Mouse (Mus musculus) cortical plate, adult 2 months (tissue): Measurements from ENCODE around the gene Usp21. TPM values are rescaled to one million over a fixed set of nuclear protein-coding genes. Genes with fewer than 3 reads are reported as not detected.

Source experiments
- H3K27ac ChIP-seq: fragments of 200-500 bp; 2 replicates; pipeline ENCODE4 v1.5.1; 2012; ENCODE audit warnings: low read length, control low read depth, inconsistent platforms; ENCODE audit not compliant: insufficient read depth
- H3K4me1 ChIP-seq: fragments of 200-500 bp; 2 replicates; pipeline ENCODE4 v1.6.1; 2011; ENCODE audit warnings: low read length; ENCODE audit not compliant: control insufficient read depth, insufficient read depth
- H3K4me3 ChIP-seq: fragments of 200-500 bp; 2 replicates; pipeline ENCODE4 v1.5.1; 2011; ENCODE audit warnings: mild to moderate bottlenecking, low read length, control low read depth; ENCODE audit not compliant: insufficient read depth
- CTCF ChIP-seq: fragments of 200-500 bp; IDR thresholded peaks from 2 replicates; pipeline ENCODE4 v1.5.1; 2011; ENCODE audit warnings: mild to moderate bottlenecking, control low read depth, low read length; ENCODE audit not compliant: insufficient read depth; ENCODE audit errors: extremely low read depth
- POLR2A ChIP-seq: fragments of 200-500 bp; IDR thresholded peaks from 2 replicates; pipeline ENCODE4 v1.6.1; 2011; ENCODE audit warnings: mild to moderate bottlenecking, low read length, control low read depth; ENCODE audit not compliant: insufficient read depth; ENCODE audit errors: extremely low read depth
- polyA plus RNA-seq: library from polyadenylated mRNA; depleted of rRNA; stranded (reverse); fragments of >200 nt; gene quantifications from 2 replicates; pipeline ENCODE4 v1.2.3, GENCODE M21; 2012

Usp21 gene
- polyA plus RNA-seq, 1 experiment, result 70.2 TPM

DNA sequence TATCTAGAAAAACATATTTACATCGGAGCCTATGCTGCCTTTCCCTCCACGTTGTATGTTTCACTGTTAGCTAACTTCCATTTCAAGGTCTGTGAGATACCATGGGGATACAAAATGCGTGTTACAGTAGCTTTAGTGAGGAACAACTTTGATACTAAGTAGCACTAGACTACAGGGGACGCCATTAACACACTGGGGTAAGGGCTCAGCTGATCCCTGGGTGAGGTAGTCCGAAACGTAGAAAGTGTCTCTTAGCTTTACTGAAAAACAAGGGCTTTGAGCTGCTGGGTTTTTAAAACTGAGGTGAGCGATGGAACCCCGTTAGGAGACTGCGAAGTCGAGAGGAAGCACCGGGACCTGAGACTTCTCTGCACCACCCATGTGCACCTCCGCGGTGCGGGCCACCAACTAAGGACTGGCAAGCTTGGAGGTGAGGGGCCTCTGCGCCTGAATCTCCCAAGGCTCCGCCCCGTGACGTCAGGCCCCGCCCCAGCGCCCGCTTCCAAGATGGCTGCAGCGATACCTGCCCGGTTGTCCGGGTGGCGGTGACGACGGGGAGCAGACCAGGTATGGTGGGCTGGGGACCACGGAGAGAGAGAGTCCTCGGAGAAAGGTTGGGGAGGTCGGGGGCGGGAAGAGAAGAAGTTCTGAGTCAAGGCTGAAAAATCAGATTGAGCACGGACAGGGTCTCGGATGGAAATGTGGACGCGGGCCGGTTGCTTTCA is 17.8 kb downstream of the Usp21 start, which contains the start of gene B4galt3:
B4galt3 (plus strand) TSS at position 481 of the 725 bp plus-strand sequence.
- H3K27ac ChIP-seq, result peak within 1 kb of the TSS; percentile 54
- H3K4me3 ChIP-seq, result peak within 1 kb of the TSS; percentile 95
- TF ChIP-seq CTCF, result no peak
- TF ChIP-seq POLR2A, result peak; percentile 99
- H3K4me1 ChIP-seq, result peaks cover 7% of the 10 kb centered on the region; the same call in 1 of the 2 replicates

DNA sequence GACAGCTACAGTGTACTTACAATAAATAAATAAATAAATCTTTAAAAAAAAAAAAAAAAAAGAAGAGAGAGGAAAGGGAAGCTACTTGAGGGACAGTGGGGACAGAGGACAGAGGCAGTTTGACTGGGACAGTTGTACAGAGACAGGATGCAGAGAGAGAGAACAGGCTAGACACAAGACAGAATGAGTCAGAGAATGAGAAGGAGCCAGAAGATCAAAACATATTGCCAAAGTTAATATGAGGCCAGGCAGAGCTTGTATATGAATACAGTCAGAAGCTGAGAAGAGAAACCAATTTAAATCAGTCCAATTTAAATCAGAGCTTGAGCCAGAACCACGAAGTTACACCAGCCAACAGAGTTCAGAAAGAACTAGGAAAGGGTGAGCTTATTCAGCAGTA is 19.4 kb downstream of the Usp21 start:
- Histone ChIP-seq H3K4me1 (peaks cover 9% of the 10 kb centered on the region), H3K4me3 (no peak overlapping the region), H3K27ac (no peak overlapping the region)
- TF ChIP-seq POLR2A, result no peak
- TF ChIP-seq CTCF, result no peak

DNA sequence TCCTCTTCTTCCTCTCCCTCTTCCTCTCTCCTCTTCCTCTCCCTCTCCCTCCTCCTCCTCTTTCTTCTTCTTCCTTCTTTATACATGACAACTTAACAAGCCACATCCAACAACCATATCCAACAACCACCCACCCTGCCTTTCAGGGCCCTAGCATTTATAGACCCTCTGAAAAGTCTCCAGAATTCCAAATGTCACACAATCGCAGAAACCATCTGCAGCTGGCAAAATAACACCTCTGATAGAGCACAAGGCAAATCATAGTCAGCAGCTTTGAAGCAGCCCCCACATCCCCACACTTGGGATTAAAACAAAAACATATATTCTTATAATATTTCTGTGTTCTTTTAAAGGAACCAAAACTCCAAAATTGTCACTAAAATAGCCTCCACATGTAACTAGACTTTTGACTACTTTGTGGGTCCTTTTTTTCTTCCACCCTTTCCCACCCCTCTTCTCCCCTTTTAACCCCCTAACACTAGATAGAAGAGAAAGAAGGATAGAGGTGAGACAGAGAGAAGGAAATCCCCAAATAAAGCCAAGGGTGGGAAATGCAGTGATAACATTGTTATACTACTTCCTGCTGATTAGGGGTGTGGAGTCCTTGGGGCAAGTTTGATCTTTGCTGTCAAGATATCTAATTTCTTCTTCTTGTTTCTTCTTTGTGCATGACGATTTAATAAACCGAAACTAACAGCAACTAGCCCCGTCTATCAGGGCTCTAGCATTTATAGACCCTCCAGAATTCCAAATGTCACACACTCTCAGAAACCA is 21.6 kb downstream of the Usp21 start:
- Histone ChIP-seq H3K27ac (no peak overlapping the region), H3K4me3 (no peak overlapping the region), H3K4me1 (peaks cover 11% of the 10 kb centered on the region)
- TF ChIP-seq POLR2A, result no peak
- TF ChIP-seq CTCF, result no peak

DNA sequence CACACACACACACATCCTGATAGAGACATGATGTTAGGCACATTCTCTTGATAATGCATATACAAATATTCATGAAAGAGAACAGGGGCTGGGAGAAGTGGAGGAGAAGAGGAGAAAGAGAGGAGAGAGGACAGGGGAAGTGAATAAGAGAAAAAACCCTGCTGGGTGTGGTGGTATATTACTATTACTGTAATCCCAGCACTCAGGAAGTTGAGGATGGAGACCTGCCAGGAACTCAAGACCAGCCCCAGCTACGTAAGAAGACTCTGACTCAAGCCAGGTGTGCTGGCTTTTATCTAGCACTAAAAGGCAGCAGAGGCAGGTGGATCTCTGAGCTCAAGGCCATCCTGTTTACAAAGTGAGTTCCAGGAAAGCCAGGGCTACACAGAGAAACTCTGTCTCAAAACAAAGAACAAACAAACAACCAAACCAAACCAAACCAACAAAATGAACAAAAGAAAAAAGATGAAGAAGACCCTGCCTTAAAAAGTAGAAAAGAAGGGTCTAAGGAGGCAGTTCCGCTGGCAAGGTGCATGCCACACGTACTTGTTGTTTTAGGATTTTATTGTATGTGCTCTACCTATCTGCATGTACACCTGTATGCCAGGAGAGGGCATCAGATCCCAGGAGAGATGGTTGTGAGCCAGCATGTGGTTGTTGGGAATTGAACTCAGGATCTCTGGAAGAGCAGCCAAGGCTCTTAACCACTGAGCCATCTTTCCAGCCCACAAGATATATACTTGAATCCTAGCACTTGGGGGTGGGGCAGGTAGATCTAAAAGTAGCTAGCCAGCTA is 23.9 kb downstream of the Usp21 start:
- TF ChIP-seq CTCF (no peak), POLR2A (no peak)
- Histone ChIP-seq H3K4me3 (no peak overlapping the region), H3K4me1 (peaks cover 8% of the 10 kb centered on the region), H3K27ac (peak overlapping the region; percentile 53; the same call in 1 of the 2 replicates)

DNA sequence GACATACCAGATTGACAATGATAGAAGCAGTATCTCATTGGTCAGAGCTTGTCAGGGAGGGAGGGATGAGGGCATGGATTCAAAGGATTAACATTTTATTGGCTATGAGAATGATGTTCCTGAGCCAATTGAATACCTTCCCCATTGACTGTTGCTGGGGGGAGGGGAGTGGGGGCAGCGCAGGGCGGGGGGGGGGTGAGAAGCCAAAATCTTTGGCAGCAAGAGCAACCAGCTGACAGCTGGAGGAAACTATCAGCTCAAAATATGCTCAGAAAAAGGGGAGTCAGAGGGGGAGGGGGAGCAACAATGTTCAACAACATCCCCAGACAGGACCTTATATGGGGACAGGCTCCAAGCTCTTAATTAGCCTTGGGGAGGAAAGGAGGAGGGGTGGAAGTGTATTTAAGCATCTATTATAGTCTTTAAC is 24.6 kb downstream of the Usp21 start:
- peak overlapping the region; percentile 57; the same call in 1 of the 2 replicates for H3K27ac ChIP-seq
- no peak overlapping the region for H3K4me3 ChIP-seq
- no peak for TF ChIP-seq POLR2A
- no peak for TF ChIP-seq CTCF
- H3K4me1 ChIP-seq, result peaks cover 8% of the 10 kb centered on the region

DNA sequence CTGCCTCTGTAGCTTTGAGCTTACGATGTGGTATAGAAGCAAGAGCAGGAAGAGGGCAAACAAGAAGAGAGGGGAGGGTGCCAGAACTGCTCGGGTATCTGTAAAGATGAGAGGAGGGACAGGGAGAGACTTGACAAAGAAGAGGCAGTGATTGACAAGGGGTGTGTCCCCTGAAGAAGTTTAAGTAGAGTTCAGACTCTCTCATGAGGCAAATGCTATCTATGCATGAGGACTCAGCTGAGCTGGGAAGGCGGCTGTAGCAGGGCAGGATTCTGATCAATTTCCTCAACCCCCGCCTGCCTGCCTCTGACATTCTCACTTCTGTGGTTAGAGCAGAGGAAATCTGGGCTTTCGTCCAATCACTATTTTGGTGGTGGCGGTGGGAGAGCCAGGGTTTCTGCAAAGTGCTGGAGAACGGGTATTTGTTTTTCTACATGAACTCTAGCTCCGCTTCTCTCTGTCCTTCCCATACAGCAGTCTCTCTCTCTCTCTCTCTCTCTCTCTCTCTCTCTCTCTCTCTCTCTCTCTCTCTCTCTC is 25.1 kb downstream of the Usp21 start:
- H3K27ac ChIP-seq, result peak overlapping the region; percentile 57
- H3K4me3 ChIP-seq, result no peak overlapping the region; the same call in 1 of the 2 replicates
- TF ChIP-seq POLR2A (no peak), CTCF (no peak)
- H3K4me1 ChIP-seq, result peaks cover 8% of the 10 kb centered on the region

DNA sequence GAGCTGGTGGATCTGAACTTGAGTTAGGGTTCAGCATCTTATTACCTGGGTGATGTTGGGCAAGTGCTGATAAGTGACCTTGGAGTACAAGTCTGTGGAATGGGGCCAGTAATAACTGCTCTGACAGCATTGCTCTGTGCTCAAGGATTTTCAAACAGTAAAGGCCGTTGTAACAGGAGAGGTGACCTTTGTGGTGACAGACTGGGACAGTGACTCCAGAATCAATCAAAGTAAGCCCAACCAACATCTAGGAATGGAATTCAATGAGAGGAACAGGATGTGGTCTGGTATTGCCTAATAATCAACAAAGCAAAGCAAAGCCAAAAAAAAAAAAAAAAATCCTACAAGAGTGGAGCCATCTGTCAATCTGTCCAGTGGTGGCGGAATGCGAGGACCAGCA is 27.5 kb downstream of the Usp21 start:
- Histone ChIP-seq H3K27ac (no peak overlapping the region), H3K4me1 (peaks cover 8% of the 10 kb centered on the region), H3K4me3 (no peak overlapping the region)
- TF ChIP-seq CTCF, result no peak
- no peak for TF ChIP-seq POLR2A

DNA sequence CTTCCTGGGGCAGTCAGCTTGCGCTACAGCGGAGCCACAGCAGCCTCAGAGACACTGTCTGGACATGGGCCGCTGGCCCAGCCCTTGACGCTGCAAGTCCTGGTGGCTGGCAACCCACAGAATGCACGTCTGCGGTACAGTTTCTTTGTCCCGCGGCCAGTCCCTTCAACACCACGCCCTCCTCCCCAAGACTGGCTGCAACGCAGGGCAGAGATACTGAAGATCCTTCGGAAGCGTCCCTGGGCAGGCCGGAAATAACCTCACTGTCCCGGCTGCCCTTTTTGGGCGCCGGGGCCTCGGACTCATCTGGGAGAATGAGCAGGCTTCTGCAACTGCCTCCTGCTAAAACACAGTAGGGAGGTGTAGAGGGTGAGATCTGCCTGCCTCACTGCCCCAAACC is 28.9 kb downstream of the Usp21 start:
- no peak for TF ChIP-seq POLR2A
- TF ChIP-seq CTCF, result no peak
- peaks cover 8% of the 10 kb centered on the region for H3K4me1 ChIP-seq
- no peak overlapping the region for H3K27ac ChIP-seq
- H3K4me3 ChIP-seq, result no peak overlapping the region

DNA sequence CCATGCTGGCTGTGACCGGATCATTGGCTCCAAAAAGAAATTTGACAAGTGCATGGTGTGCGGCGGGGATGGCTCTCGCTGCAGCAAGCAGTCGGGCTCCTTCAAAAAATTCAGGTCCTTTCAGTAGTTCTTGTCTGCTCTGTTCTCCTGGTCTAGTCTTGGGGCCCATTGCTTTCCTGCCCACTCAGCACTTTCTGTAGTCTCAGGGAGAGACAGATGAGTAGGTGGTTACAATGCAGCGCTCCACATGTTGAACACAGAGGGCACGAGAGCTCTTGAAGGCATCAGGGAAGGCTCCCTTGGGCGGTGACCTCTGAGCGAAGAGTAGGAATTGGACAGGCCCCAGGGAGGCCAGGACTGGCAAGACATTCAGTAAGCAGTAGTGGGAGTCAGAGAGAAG is 30.0 kb downstream of the Usp21 start:
- Histone ChIP-seq H3K4me1 (peaks cover 4% of the 10 kb centered on the region), H3K4me3 (no peak overlapping the region), H3K27ac (no peak overlapping the region)
- TF ChIP-seq POLR2A, result no peak
- no peak for TF ChIP-seq CTCF
